Mouse (Mus musculus) midbrain, embryonic 10.5 days (tissue): ENCODE measurements around the gene Utrn. TPM values are rescaled to one million over a fixed set of nuclear protein-coding genes. Genes with fewer than 3 reads are reported as not detected.

Experiments used
- DNase-seq: peaks from one replicate; pipeline ENCODE4 v3.0.0-alpha.2; 2017; ENCODE audit warnings: low spot score
- H3K27ac ChIP-seq: fragments of 300-500 bp; sonication (generic); replicated peaks from 2 replicates; pipeline ENCODE4 v1.5.1; 2016; ENCODE audit warnings: mild to moderate bottlenecking
- H3K27me3 ChIP-seq: fragments of 300-500 bp; sonication (generic); 2 replicates; pipeline ENCODE4 v1.6.1; 2016; ENCODE audit warnings: low read depth, mild to moderate bottlenecking; ENCODE audit not compliant: poor library complexity, severe bottlenecking
- H3K36me3 ChIP-seq: fragments of 300-500 bp; sonication (generic); 2 replicates; pipeline ENCODE4 v1.6.1; 2016; ENCODE audit warnings: mild to moderate bottlenecking, moderate library complexity
- H3K4me1 ChIP-seq: fragments of 300-500 bp; sonication (generic); 2 replicates; pipeline ENCODE4 v1.6.1; 2016
- H3K4me3 ChIP-seq: fragments of 300-500 bp; sonication (generic); 2 replicates; pipeline ENCODE4 v1.5.1; 2016; ENCODE audit warnings: mild to moderate bottlenecking, moderate library complexity
- H3K9me3 ChIP-seq: fragments of 300-500 bp; sonication (generic); replicated peaks from 2 replicates; pipeline ENCODE4 v1.6.1; 2016; ENCODE audit warnings: mild to moderate bottlenecking
- WGBS: fragments of 180-500 bp; shearing (Covaris S2); methylation state at CpG from one replicate; pipeline ENCODE4 v1.1.7; 2016; 5-methylcytosine and 5-hydroxymethylcytosine counted together
- polyA plus RNA-seq: library from polyadenylated mRNA; unstranded; fragments of >200 nt; fragmentation: Nextera tagmentation; extraction: Ambion mirVana; gene quantifications from 2 replicates; pipeline ENCODE4 v1.2.1, GENCODE M21; 2016

Utrn gene
- polyA plus RNA-seq, 1 experiment from 2014 or later = 38.8 TPM

GRCm38 (mm10) chr10:12823437-12824219, 45.5 kb downstream of the Utrn start:
- no peaks in the 10 kb centered on the region for H3K27me3 ChIP-seq
- 0 out of 2 replicates have a peak, but pooled peaks cover 5% of the 10 kb centered on the region for H3K4me1 ChIP-seq
- no peak overlapping the region for H3K27ac ChIP-seq
- no peak overlapping the region for H3K4me3 ChIP-seq
- H3K36me3 ChIP-seq = no peaks in the 10 kb centered on the region
- H3K9me3 ChIP-seq = no peaks in the 10 kb centered on the region
- WGBS = 90% methylated on average over 15 of the region's 15 CpGs
- no peak for DNase-seq

GRCm38 (mm10) chr10:12820978-12821735, 48.0 kb downstream of the Utrn start:
- no peak for DNase-seq
- Histone ChIP-seq H3K36me3 (no peaks in the 10 kb centered on the region), H3K27ac (no peak overlapping the region), H3K9me3 (no peaks in the 10 kb centered on the region), H3K27me3 (no peaks in the 10 kb centered on the region), H3K4me3 (no peak overlapping the region), H3K4me1 (peaks cover 13% of the 10 kb centered on the region; the same call in 1 of the 2 replicates)
- WGBS = 93% methylated on average over 13 of the region's 13 CpGs

GRCm38 (mm10) chr10:12817409-12817808, 51.8 kb downstream of the Utrn start:
- DNase-seq = no peak
- no peak overlapping the region for H3K4me3 ChIP-seq
- no peaks in the 10 kb centered on the region for H3K9me3 ChIP-seq
- H3K27ac ChIP-seq = no peak overlapping the region; the same call in 1 of the 2 replicates
- no peaks in the 10 kb centered on the region for H3K27me3 ChIP-seq
- peaks cover 15% of the 10 kb centered on the region for H3K4me1 ChIP-seq
- H3K36me3 ChIP-seq = no peaks in the 10 kb centered on the region
- WGBS = 95% methylated on average over 6 of the region's 6 CpGs

DNA sequence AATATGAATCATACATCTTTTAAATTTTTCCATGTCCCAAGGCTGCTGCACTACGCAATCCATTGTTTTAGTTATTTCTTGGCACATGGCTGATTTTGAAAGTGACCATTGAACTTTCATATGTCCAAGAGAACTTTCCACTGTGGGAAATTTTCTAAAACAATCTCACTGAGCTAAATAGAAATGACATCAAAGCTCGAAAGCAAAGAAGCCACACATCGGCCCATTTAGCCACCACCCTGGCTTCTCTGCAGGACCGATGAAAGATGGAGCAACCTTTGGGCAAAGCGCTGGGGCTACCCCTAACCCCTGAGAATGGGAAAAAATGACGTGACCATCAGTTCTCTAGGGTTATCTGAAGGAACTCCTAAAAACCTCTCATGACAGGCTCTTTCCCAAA, 52.6 kb downstream of the Utrn start:
- Histone ChIP-seq H3K4me3 (no peak overlapping the region), H3K4me1 (peaks cover 18% of the 10 kb centered on the region), H3K9me3 (no peaks in the 10 kb centered on the region), H3K36me3 (no peaks in the 10 kb centered on the region), H3K27ac (no peak overlapping the region), H3K27me3 (no peaks in the 10 kb centered on the region)
- 88% methylated on average over 6 of the region's 6 CpGs for WGBS
- no peak for DNase-seq

GRCm38 (mm10) chr10:12814411-12814810, 54.8 kb downstream of the Utrn start:
- WGBS = 96% methylated on average over 7 of the region's 7 CpGs
- no peak overlapping the region for H3K4me3 ChIP-seq

DNA sequence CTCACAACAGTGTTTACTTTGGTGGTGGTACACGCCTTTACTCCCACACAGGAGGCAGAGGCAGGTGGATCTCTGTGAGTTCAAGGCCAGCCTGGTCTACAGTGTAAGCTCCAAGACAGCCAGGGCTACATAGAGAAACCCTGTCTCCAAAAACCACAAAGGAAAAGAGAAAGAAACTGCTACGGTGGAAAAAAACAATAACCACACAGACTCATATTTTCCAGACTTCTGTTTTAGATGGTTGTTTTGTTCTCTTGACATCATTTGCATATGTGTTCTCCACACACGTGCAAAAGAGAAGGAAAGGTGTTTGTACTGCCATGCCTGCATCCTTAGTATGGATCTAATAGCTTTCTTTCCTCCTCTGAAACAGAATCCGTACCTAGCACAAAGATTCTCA, 55.3 kb downstream of the Utrn start:
- 89% methylated on average over 4 of the region's 4 CpGs for WGBS
- DNase-seq = no peak
- Histone ChIP-seq H3K27ac (no peak overlapping the region), H3K36me3 (no peaks in the 10 kb centered on the region), H3K4me3 (no peak overlapping the region), H3K4me1 (peaks cover 20% of the 10 kb centered on the region), H3K9me3 (no peaks in the 10 kb centered on the region), H3K27me3 (no peaks in the 10 kb centered on the region)

More at GRCm38 (mm10) chr10:12814411-12814810, 54.8 kb downstream of the Utrn start:
- Histone ChIP-seq H3K36me3 (no peaks in the 10 kb centered on the region), H3K27me3 (no peaks in the 10 kb centered on the region), H3K4me1 (peaks cover 20% of the 10 kb centered on the region), H3K27ac (no peak overlapping the region), H3K9me3 (no peaks in the 10 kb centered on the region)
- no peak for DNase-seq

DNA sequence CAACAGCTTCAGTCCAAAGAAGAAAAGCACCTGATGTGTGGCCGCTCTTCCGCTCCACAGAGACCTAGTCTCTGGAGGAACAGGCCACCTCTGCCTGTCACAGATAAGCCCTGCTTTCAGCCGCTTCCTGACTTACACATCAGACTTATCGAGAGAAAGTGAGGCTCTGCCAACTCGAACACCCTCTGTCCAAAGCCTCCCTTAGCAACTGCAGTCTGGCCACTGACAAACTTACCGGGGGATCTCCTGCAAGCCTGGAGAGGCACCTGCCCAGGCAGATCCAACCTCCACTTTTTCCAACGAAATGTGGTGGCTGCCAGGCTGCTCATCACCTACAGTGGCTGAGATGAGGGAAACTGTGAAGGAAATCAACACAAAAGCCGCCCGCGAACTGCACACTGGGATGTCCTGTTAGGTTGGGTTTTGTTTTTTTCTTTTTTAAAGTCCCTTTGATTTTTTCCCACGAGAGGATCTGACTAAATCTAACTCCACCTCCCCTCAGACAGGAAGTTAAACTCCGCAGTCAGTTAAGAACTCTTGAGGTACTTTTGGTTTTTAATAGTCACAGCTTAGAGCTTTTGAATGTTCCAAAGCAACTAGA, 55.9 kb downstream of the Utrn start:
- Histone ChIP-seq H3K27ac (no peak overlapping the region), H3K36me3 (no peaks in the 10 kb centered on the region), H3K27me3 (no peaks in the 10 kb centered on the region), H3K4me1 (peaks cover 20% of the 10 kb centered on the region), H3K4me3 (no peak overlapping the region), H3K9me3 (no peaks in the 10 kb centered on the region)
- 75% methylated on average over 12 of the region's 12 CpGs for WGBS
- no peak for DNase-seq

- WGBS = 75% methylated on average over 5 of the region's 5 CpGs
- Histone ChIP-seq H3K36me3 (no peaks in the 10 kb centered on the region), H3K4me3 (no peak overlapping the region), H3K9me3 (no peaks in the 10 kb centered on the region), H3K4me1 (peaks cover 20% of the 10 kb centered on the region), H3K27me3 (no peaks in the 10 kb centered on the region), H3K27ac (no peak overlapping the region)
- no peak for DNase-seq
These were observed 56.5 kb downstream of the Utrn start for GRCm38 (mm10) chr10:12812680-12813079.

GRCm38 (mm10) chr10:12810816-12811215, 58.3 kb downstream of the Utrn start:
- Histone ChIP-seq H3K4me3 (no peak overlapping the region), H3K4me1 (peaks cover 20% of the 10 kb centered on the region), H3K27ac (no peak overlapping the region), H3K9me3 (no peaks in the 10 kb centered on the region), H3K27me3 (no peaks in the 10 kb centered on the region), H3K36me3 (no peaks in the 10 kb centered on the region)
- DNase-seq = no peak
- 84% methylated on average over 2 of the region's 2 CpGs for WGBS

DNA sequence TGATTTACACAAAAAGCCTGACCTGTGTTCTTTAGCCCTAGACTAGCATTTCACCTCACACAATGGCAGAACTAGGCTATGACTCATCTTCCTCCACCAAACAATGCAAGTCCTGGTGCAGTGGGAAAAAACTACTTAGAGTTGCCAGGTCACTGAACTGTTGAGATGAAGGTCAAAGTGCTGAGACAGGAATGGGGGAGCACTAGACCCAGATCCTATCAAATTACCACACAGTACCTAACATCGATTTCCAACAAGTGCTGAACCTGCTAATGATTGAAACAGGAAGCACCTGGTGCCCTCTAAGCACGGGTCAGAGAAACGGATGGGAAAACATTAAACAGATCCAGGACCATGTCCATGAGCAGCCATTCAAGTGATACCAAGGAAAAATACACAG, 59.5 kb downstream of the Utrn start:
- H3K27ac ChIP-seq = no peak overlapping the region
- peaks cover 22% of the 10 kb centered on the region for H3K4me1 ChIP-seq
- no peak overlapping the region for H3K4me3 ChIP-seq
- H3K9me3 ChIP-seq = no peaks in the 10 kb centered on the region
- DNase-seq = no peak
- 82% methylated on average over 3 of the region's 3 CpGs for WGBS
- no peaks in the 10 kb centered on the region for H3K27me3 ChIP-seq
- H3K36me3 ChIP-seq = no peaks in the 10 kb centered on the region

- no peak overlapping the region for H3K27ac ChIP-seq
- H3K4me1 ChIP-seq = peaks cover 22% of the 10 kb centered on the region
- H3K27me3 ChIP-seq = no peaks in the 10 kb centered on the region
- H3K9me3 ChIP-seq = no peaks in the 10 kb centered on the region
- no peak for DNase-seq
- no peaks in the 10 kb centered on the region for H3K36me3 ChIP-seq
- WGBS = 87% methylated on average over 4 of the region's 4 CpGs
- no peak overlapping the region for H3K4me3 ChIP-seq
These were observed 60.7 kb downstream of the Utrn start for GRCm38 (mm10) chr10:12808467-12808866.

- Histone ChIP-seq H3K27me3 (no peaks in the 10 kb centered on the region), H3K4me3 (no peak overlapping the region), H3K36me3 (no peaks in the 10 kb centered on the region), H3K4me1 (peaks cover 22% of the 10 kb centered on the region), H3K9me3 (no peaks in the 10 kb centered on the region), H3K27ac (no peak overlapping the region; the same call in 1 of the 2 replicates)
- WGBS = 93% methylated on average over 9 of the region's 9 CpGs
- DNase-seq = no peak
These were observed 61.5 kb downstream of the Utrn start for GRCm38 (mm10) chr10:12807706-12808105.

- 82% methylated on average over 2 of the region's 2 CpGs for WGBS
- no peaks in the 10 kb centered on the region for H3K36me3 ChIP-seq
- H3K27me3 ChIP-seq = no peaks in the 10 kb centered on the region
- H3K4me3 ChIP-seq = no peak overlapping the region
- 0 out of 2 replicates have a peak overlapping the region, but pooled peaks have one; percentile 13 for H3K27ac ChIP-seq
- peaks cover 16% of the 10 kb centered on the region for H3K4me1 ChIP-seq
- DNase-seq = no peak
- H3K9me3 ChIP-seq = no peaks in the 10 kb centered on the region
These were observed 63.3 kb downstream of the Utrn start for GRCm38 (mm10) chr10:12805826-12806225.
